Mouse (Mus musculus) brown adipose tissue, adult 24 weeks (tissue): ENCODE measurements around the gene Ccdc88c. TPM values are rescaled to one million over a fixed set of nuclear protein-coding genes. Genes with fewer than 3 reads are reported as not detected.

Source experiments
- H3K27ac ChIP-seq: fragments of 200-500 bp; replicated peaks from 2 replicates; pipeline ENCODE4 v1.5.1; 2012; ENCODE audit warnings: low read depth, mild to moderate bottlenecking, low read length
- H3K4me1 ChIP-seq: fragments of 200-500 bp; 2 replicates; pipeline ENCODE4 v1.6.1; 2012; ENCODE audit warnings: low read length, mixed read lengths; ENCODE audit not compliant: control insufficient read depth, insufficient read depth, insufficient read length
- H3K4me3 ChIP-seq: fragments of 200-500 bp; 2 replicates; pipeline ENCODE4 v1.5.1; 2012; ENCODE audit warnings: low read depth, mild to moderate bottlenecking, low read length, moderate library complexity; ENCODE audit not compliant: insufficient read depth
- polyA plus RNA-seq: library from polyadenylated mRNA; stranded (reverse); fragments of >200 nt; gene quantifications from 2 replicates; pipeline ENCODE4 v1.2.4, GENCODE M21; 2012; ENCODE audit not compliant: missing spikeins, insufficient read depth, insufficient read length

Gene Ccdc88c
- polyA plus RNA-seq, 1 experiment: 4.0 TPM

DNA sequence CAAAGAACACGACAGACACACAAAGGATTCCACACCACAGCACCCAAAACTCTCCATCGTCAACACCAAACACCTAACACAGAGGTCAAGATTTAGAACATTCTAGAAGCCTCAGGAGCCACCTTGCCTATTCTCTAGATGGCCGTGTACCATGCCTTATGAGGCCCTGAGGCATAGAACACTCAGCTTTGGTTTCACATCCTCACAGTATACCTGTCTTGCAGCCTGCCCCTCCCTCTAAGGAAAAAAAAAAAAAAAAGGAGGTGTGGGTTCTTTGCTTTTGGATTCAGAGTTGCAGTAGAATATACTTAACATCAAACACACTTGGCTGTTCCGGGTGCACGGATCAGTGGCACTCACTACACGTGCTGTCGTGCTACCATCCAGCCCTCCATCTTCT, 17.8 kb downstream of the Ccdc88c start:
- H3K27ac ChIP-seq: no peak overlapping the region
- H3K4me3 ChIP-seq: no peak overlapping the region
- peaks cover 67% of the 10 kb centered on the region for H3K4me1 ChIP-seq

GRCm38 (mm10) chr12:101010148-101010920, 18.5 kb downstream of the Ccdc88c start:
- Histone ChIP-seq H3K4me1 (peaks cover 69% of the 10 kb centered on the region), H3K4me3 (no peak overlapping the region), H3K27ac (no peak overlapping the region)

DNA sequence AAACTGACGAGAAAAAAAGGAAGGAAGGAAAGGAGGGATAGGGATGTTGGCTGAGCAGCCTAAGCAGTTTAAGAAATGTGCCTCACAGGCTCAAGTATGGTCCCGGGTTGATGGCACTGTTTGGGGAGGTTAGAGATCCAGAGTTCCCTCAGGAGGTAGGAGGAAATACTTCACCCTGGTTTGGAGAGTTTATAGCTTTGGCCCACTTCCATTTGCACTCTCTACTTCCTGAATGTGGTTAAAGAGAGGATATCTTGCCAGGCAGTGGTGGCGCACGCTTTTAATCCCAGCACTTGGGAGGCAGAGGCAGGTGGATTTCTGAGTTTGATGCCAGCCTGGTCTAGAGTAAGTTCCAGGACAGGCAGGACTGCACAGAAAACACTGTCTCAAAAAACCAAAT, 19.6 kb downstream of the Ccdc88c start:
- Histone ChIP-seq H3K27ac (no peak overlapping the region), H3K4me1 (peaks cover 64% of the 10 kb centered on the region), H3K4me3 (no peak overlapping the region)

DNA sequence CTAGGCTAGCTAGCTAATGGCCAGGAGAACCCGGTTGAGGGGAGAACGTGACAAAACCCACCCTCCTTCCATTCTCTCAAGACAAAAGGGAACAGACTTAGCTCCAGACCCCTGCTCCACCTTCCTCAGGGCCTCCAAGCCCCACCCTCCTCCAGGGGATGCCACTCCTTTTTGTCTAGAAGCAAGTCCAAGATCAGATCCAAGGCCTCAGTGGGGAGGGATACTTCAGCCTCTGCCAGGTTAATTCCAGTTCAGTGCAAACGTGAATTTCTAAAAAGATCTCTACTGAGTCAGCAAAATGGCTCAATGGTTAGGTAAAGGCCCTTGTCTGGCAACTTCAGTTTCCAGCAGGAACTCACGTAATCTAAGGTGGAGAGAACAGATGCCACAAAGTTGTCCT, 20.2 kb downstream of the Ccdc88c start:
- no peak overlapping the region for H3K27ac ChIP-seq
- H3K4me3 ChIP-seq: no peak overlapping the region
- H3K4me1 ChIP-seq: peaks cover 60% of the 10 kb centered on the region

GRCm38 (mm10) chr12:101007968-101008481, 20.8 kb downstream of the Ccdc88c start:
- Histone ChIP-seq H3K27ac (peak overlapping the region; percentile 27), H3K4me3 (no peak overlapping the region), H3K4me1 (peaks cover 59% of the 10 kb centered on the region)

- Histone ChIP-seq H3K4me3 (no peak overlapping the region), H3K4me1 (peaks cover 55% of the 10 kb centered on the region), H3K27ac (peak overlapping the region; percentile 27)
Observed at GRCm38 (mm10) chr12:101007427-101007826, 21.4 kb downstream of the Ccdc88c start.

- Histone ChIP-seq H3K4me1 (peaks cover 51% of the 10 kb centered on the region), H3K4me3 (no peak overlapping the region), H3K27ac (no peak overlapping the region)
Observed at GRCm38 (mm10) chr12:101005665-101006420, 23.0 kb downstream of the Ccdc88c start.

GRCm38 (mm10) chr12:101004982-101005381, 23.9 kb downstream of the Ccdc88c start:
- Histone ChIP-seq H3K27ac (no peak overlapping the region), H3K4me3 (no peak overlapping the region), H3K4me1 (peaks cover 42% of the 10 kb centered on the region)

GRCm38 (mm10) chr12:101002801-101003513, 25.9 kb downstream of the Ccdc88c start:
- Histone ChIP-seq H3K4me1 (peaks cover 39% of the 10 kb centered on the region), H3K4me3 (no peak overlapping the region), H3K27ac (no peak overlapping the region)

DNA sequence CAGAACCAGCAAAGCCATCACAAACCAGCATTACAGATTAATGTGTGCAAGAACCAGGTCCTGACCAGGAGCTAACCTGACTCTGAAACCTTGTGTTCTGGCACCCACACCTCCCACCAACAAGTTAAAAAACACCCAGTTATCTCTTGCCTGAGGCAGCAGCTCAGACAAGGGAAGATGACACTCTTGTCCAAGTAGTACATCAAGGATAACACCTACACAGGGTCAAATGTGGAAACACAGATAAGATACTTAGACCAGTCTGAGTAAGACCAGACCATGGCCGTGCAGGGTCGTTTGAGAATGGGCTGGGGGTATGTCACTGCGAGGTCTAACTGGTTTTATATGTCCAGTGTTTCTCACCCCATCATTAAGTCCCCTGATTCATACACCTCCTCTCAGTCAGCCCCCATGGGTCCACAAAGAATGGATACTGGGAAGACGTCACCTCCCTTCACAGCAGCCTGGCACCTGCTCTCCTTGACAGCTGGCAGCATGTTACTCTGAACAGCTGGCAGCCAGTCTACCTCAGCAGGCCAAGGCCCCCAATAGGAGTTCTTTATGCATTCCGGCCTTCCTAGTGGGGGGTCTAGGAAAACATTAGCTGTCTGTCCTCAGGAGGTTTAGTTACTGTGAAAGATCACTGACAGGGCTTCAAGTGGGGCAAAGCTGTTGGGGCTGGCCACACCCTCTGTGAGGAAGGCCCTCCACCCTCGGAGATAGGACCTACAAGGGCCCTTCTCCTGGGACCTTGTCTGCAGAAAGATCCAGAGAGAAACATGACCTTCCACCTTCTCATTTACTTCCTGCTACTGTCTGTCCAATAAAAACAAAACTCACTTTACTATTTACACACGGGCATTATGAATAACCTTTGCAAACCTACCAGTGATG, 29.5 kb downstream of the Ccdc88c start:
- H3K4me3 ChIP-seq: no peak overlapping the region
- no peak overlapping the region for H3K27ac ChIP-seq
- H3K4me1 ChIP-seq: peaks cover 29% of the 10 kb centered on the region

DNA sequence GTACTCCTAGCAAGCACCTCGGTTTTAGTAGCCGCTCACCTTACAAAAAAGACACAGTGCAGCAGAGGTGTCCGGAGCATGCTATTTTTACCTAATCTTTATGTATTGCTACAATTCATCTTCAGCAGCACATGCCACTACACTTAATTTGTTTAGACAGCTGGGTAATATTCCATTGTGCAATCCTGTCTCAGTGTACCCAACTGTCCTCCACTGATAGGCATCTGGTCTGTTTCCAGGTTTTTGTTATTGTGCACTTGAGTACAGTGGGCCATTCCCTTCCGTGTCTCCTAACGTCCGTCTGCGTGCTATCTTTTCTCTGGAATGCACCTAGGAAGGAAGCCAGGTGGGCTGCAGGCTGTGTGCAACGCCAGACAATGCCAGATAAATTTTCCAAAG, 30.3 kb downstream of the Ccdc88c start:
- no peak overlapping the region for H3K27ac ChIP-seq
- peaks cover 29% of the 10 kb centered on the region for H3K4me1 ChIP-seq
- no peak overlapping the region for H3K4me3 ChIP-seq

GRCm38 (mm10) chr12:100997830-100998563, 30.9 kb downstream of the Ccdc88c start:
- Histone ChIP-seq H3K4me3 (no peak overlapping the region), H3K27ac (no peak overlapping the region), H3K4me1 (peaks cover 27% of the 10 kb centered on the region)

- H3K4me3 ChIP-seq: no peak overlapping the region
- peaks cover 24% of the 10 kb centered on the region for H3K4me1 ChIP-seq
- H3K27ac ChIP-seq: no peak overlapping the region
Observed at GRCm38 (mm10) chr12:100996378-100996898, 32.4 kb downstream of the Ccdc88c start.
